Mouse (Mus musculus): ENCODE results near the gene Lin54.

Gene Lin54

DNA sequence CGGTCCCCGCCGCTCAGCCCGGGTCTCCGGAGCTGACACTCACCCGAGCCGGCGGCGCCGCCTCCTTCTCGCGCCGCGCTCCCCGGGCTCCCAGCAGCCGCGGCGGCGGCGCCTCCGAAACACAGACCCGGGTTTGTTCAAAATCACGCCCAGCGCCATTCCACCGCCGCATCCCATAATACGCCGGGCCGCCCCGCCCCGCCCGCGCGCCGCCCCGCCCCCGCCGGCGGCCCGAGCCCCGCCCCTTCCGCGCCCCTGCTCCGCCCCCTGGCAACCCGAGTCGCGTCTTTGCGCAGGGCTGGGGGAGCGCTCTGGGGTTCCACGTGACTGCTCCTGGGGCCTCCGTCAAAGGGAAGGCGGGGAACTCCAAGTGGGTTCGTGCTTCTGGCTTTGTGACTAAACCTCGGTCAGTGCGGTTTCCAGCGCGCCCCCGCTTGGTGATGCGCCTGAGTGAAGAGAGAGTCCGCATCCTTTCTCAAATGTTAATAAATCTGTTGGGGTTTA lies at the start of gene Lin54:
TSS of gene Lin54 (minus strand) at position 182 of the 504 bp plus-strand sequence.
- peak; percentile 96 for DNase-seq (ENCODE audit: low read depth, low spot score)

DNA sequence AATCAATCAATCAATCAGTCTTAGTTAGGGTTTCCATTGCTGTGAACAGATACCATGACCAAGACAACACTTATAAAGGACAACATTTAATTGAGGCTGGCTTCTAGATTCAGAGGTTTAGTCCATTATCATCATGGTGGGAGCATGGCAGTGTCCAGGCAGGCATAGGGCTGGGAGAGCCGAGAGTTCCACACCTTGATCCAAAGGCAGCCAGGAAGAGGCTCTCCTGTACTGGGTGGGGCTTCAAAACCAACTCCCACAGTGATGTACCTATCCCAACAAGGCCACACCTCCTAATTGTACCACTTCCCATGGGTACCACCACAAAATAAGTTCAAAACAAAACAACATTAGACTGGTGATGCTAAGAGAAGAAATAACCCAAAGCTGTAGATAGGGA lies 49.7 kb upstream of the Lin54 start:
- no peak for DNase-seq (ENCODE audit: low read depth, low spot score)

DNA sequence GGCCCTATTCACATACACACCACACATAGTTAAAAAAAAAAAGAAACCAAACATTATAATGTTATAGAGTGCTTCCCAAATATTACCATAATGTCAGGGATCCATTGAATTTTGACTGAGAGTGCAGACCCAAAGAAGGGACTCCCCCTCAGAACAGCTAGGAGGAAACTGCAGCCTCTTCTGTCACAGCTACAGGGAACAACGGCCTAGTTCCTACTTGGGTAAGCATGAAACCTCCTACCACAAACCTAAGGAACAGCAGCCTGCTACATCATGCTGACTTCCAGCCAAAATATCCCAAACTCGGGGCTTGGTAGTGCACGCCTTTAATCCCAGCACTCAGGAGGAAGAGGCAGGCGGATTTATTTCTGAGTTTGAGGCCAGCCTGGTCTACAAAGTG lies 48.9 kb upstream of the Lin54 start:
- DNase-seq (ENCODE audit: low read depth, low spot score): no peak

DNA sequence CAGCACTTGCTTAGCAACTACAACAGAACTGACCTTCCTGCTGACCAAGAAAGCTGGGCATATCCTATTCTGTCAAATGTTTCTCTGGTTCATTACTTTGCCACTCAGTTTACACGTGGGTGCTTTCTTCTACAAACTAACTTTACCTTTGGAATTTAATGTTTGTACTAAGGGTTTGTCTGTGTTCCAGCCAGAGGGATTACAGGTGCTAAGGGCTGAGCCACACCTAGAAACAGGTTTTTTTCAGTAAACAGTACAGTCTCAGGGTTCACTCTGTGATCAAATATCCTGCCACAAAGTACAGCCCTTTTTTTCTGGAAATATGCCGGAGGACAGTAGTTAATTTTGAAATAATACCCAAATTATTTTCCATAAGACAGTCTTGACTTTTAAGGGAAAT lies 47.8 kb upstream of the Lin54 start:
- DNase-seq (ENCODE audit: low read depth, low spot score): no peak

DNA sequence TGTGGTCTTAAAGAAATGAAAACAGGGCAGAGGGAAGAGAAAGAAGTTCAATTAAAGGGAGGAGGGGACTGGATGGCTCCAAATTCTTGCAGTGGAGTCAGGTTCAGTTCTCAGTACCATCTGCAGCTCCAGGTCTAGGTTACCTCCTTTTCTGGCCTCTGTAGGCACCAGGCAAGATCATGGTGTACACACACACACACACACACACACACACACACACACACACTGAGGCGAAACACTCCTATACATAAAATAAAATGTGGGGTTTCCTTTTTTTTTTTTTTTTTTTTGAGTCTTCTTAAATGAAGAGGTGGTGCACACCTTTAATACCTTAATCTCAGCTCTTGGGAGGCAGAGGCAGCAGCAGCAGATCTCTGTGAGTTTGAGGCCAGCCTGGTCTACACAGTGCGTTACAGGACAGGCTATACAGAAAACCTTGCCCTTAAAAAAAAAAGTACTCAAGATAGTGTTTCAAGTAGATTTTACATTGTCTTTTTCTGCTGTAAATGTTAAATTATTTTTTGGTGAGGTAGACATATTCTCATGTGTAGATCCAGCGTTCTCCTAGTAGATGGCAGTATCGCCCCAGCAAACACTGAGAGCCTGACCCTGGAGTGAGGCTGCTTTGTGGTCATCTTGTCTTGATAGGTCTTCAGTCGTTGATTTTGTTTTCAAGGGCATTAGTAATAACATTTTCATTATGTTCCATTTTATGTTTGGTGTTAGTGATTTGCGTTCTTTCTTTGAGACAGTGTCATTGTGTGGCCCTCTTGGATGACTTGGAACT lies 46.0 kb upstream of the Lin54 start:
- no peak for DNase-seq (ENCODE audit: low read depth, low spot score)

DNA sequence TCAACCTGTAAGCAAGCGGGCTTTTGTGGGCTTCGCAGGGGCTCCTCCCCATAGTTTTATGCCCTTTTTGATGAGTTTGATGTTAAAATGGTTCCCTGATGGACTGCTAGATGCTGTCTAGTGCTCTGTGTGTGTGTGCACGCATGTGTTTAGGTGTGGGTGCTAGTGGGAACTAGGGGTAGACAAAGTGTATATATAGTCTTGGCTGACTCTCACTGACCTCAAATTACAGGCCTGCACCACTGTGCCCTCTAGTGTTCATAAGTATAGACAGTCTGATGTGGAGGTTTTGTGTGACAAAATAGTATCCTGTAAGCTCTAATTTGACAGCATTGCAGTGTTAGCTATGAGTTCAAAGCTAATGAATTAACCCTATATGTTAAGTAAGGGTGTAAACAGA lies 36.2 kb upstream of the Lin54 start:
- DNase-seq (ENCODE audit: low read depth, low spot score): peak; percentile 62

DNA sequence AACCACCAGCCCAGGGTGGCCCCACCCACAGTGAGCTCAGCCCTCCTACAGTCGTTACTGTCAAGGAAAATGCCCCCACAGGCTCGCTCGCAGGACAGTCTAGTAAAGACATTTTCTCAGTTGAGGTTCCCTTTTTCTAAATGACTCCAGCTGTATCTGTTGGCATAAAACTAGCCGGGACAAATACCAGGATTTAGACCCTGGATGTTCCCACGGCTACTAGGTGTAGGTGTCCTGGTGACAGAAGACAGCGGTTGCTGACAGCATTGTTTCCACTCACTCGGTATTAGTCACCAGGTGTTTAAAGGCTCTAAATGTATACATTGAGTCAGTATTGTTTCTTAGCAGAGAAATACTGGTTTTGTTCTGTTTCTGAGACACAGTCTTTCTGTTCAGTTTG lies 35.4 kb upstream of the Lin54 start:
- peak; percentile 52 for DNase-seq (ENCODE audit: low read depth, low spot score)

DNA sequence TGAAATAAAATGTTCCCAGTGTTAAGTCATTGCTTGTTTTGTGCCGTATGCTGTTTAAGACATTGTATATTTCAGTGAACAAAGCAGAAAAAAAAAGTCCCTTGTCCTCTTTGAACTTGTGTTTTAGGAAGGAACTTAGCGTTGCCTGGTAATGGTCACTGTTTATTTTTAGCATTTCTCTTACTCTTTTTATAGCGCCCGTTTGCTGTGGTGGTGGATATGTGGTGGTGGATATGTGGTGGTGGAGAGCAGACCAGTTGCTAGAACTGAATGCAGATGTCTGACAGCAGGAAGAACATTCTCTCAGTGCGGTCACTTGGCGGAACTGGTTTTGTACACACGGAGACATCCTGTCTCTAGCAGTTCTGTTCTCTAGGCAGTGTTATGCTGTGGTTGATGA lies 25.7 kb upstream of the Lin54 start:
- DNase-seq (ENCODE audit: low read depth, low spot score): peak; percentile 84

DNA sequence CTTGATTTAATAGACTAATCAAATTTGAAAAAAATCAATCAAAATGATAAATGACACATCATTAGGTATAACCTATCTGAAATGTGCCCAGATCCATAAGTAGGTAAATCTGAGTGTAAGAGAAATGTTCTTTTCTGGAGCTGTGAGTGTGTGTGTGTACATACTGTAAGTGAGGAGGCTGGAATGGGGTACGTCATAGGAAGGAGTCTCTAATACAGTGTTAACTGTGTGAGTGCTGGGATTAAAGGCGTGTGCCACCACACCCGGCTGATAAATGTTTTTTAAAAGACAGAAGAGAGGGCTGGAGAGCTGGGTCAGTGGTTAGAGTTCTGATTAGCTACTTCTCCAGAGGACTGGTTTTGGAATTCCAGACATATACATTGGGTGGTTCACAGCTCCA lies 25.2 kb upstream of the Lin54 start:
- DNase-seq (ENCODE audit: low read depth, low spot score): no peak

DNA sequence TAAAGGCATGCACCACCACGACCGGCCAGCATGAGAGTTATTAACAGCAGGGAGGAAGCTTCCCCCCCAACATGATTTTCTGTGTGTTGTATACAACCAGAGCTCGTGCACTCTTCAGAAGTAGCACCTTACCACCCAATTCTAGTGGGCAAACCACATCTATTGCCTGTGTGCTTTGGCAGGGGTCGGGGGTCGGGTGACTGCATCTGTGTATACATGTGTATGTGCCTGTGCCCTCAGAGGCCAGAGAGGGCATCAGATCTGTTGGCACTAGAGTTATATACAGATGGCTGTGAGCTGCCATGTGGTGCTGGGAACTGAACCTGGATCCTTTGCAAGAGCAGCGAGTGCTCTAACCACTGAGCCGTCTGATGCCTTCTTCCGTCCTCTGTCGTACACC lies 24.5 kb upstream of the Lin54 start:
- no peak for DNase-seq (ENCODE audit: low read depth, low spot score)

DNA sequence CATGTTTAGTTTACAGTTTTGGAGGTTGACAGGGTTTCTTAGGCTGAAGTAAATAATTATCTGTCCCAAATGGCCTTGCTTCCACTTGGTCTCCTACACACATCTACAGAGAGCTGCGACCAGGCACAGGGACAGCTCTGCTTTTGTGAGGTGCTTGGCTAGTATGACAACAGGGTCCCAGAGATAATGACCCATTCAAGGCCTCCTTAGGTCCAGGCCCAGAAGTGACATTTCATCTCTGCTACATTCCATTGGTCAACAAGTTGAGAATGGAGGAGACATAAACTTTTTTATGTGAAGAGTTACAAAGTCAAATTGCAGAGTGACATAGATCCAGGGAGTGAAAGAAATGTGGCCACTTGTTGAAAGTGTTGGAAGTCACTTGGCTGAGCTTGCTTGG lies 22.9 kb upstream of the Lin54 start:
- no peak for DNase-seq (ENCODE audit: low read depth, low spot score)

DNA sequence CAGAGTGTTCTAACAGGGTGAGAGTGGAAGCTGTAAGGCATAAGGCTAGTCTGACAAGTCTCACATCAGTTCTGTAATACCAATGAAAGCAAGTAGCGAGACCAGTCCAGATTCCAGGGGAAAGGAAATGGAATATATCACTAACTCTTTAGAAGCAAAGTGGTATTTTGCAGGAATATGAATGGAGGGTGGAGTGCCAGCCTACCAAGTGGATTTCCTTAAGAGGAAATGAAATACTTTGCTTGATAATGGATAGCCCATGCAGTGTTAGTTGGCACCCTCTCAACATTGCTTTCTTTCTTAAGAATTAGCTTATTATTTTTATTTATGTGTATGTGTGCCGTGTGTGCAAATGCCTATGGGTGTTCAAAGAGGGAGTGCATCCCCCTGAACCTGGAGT lies 19.8 kb upstream of the Lin54 start:
- no peak for DNase-seq (ENCODE audit: low read depth, low spot score)

DNA sequence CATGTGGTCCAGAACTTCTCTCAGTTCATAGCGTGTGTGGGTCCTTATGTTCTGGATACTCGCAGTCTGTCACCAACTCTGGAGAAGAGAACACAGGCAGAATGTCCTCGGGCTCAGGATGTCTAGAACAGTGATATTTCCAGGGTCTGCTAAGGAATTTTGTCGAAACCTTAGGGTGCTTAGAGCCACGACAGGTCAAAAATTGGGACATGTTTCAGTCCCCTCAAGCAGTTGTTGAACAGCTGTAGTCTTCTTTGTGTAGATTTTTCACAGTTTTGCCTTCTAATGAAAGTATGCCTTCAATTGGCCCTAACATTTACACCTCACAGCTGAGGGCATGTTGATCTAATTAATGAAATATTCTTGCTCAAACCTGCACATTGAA lies 18.6 kb upstream of the Lin54 start:
- DNase-seq (ENCODE audit: low read depth, low spot score): no peak

DNA sequence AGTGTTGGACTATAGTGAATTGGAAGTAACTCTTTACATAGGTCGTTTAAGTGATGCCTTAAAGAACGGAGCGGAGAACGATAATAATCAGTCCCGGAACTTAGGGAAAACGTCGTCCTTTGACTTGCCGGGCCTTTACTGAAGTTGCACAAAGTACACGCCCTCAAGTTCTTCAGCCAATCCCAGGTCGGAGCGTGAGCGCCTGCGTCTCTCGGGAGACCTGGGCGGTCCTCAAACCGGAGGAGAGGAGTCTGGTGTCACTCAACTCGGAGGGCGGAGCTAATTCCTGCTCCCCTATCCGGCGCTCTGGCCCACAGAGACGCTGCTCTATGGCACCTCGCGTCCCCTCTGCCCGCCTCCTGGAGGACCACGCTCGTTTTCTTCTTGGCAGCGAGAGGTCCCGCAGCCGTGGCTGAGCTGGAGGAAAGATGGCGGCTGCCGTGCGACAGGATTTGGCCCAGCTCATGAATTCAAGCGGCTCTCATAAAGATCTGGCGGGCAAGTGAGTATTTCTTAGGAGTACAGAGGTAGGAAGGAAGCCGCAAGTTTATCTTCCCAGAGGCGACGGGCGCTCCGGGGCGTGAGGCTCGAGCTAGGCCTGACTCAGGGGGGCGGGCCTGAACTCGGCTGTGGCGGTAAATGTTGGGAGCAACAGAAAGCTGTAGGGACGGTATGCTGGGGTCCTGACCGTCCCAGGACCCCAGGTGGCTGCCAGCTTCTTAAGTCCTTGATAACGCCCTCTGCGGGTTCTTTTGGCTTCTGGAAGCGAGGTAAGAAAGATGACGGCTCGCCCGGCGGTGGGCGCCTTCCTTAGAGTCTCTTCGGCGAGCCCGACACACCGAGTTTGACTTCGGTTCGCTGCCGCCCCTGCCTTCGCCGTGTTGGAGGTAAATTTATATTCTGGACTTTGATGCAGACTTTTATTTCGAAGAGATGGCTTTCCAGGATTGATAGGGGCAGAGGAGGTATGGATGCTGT lies 17.9 kb upstream of the Lin54 start, which contains the start of gene Cops4:
TSS of gene Cops4 (plus strand) at position 261 of the 978 bp plus-strand sequence.
- DNase-seq (ENCODE audit: low read depth, low spot score): peak; percentile 99

DNA sequence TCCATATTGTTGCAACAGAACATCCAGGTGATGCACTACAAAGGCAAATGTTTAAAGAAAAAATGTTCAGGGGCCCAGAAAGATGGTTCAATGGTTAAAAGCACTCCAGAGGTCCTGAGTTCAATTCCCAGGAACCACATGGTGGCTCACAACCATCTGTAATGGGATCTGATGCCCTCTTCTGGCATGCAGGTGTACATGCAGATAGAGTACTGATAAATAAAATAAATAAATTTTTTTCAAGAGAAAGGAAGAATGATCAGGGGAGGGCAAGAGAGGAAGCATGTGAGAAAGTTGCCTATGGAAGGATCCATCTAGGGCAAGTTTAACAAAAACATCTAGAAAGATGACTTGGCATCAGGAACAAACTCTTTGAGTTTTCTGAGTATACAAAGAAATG lies 12.1 kb upstream of the Lin54 start:
- DNase-seq (ENCODE audit: low read depth, low spot score): no peak

DNA sequence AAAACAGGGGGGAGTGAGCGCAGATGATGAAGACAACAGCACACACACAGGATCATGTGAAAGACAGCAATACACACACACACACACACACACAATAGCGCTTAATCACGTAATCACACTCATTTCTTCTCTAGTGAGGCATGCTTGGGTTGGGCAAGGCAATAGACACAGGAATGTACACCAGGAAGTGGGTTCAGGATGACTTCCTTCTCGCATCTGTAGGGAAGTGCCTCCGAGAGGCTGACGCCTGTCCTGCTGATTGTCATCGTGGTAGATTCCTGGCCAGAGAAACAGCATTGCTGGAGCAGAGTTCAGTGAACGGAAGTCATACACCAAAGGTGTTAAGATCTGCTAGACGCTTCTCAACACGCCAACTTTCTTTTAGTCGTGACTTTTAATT lies 8.8 kb upstream of the Lin54 start:
- peak; percentile 45 for DNase-seq (ENCODE audit: low read depth, low spot score)

DNA sequence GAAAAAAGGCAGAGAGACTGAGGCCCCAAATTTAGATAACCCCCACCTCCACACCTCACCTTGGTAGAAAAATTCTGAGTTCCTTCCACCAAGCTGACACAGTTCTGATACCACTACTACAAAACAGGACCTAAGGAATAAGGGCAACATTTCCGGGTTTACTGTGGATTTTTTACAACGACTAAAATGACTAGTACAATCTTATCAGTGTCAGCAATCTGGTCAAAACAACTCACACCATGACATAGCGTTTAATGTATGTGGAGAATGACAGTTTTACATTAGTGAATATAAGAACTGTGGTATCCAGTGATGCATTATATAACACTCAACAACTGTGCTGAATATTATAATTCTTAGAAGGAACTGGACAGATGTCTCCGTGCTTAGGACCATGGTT lies 828 bp upstream of the Lin54 start:
- DNase-seq (ENCODE audit: low read depth, low spot score): peak; percentile 62

DNA sequence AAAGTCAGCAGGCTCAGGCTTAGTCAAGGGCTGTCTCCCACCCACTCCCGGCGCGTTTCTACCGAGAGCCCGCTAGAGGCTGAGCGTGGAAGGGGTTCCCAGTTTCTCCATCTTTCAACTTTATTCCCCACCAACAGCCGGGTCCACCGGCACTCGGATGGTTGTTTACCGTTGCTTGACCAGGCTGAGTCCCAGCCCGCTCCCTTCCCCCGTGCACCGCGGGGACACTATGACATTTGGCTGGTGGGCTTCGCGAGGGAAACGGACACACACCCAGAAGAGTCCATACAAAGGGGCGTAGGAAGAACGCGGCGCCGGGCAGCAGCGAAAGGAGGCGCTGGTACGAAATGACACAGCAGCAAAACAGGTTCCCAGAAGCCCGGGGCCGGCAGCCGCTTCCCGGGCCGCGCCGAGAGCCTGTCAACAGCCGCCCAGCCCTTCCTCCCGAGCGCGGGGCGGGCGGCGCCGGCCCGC lies 571 bp downstream of the Lin54 start:
- peak; percentile 70 for DNase-seq (ENCODE audit: low read depth, low spot score)

DNA sequence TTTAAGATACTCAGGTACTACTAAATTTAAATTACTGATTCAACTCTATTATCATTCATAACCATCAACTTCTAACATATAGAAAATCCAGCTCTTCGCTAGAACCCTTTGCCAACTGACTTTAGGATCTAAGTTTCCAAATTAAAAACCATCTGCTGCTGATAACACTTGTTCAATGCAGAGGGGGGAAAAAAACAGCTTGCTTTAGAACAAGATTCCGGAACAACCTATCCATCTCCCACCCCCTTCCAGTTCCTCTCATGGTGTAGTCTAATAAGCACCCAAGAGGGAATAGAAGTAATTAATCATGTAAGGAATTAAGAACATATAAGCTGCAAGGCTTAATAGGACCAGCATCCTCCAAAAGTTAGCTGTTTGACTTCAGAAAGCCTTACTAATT lies 1.2 kb downstream of the Lin54 start:
- no peak for DNase-seq (ENCODE audit: low read depth, low spot score)

DNA sequence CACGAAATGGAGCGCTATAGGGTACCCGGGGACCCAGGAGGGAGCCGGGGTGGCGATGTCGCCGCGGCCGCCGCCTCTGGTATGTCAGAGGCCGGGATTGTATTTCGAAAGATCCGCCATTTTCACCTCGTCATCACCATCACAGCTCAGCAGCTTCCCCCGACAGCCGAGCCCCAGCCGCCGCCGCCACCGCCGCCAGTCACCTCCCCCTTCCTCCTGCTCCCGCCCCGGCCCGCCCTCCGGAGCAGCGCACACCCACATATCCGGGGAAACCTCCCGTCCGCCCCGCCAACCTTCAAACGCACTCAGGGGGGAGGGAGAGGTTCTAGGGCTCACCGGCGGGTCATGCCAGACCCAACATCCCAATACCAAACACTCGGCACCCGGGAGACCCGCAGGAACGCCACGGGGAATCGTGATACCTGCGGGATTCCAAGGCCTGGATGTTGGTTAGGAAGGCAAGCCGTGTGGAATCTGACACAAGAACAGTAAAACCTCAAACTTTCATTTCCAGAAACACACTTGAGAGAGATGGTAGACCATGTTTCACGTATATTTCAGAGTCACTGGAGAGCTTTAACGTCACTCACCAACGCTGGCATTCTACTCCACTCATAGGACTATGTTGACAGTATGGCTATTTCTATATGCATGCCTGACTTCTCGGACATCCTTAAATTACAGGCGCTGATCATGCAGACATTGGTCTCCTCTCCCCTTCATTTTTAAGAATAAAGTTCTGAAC lies 1.8 kb downstream of the Lin54 start:
- DNase-seq (ENCODE audit: low read depth, low spot score): peak; percentile 93

DNA sequence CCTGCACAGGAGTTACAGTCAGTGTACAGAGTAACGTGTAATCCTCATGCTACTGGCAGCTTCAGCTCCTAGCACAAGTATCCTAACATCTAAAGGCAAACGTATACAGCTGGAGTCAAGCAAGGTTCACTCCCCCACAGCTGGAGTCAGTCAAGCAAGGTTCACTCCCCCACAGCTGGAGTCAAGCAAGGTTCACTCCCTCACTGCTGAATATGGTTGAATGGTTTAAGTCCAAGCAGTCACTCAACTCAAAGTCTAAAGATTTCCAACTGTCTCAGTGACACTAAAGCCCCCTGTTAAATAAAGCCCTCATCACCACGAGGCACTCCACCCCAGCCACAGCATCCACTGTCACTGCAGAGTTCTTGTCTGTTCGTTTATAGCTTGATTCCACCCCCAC lies 8.7 kb downstream of the Lin54 start:
- DNase-seq (ENCODE audit: low read depth, low spot score): no peak

DNA sequence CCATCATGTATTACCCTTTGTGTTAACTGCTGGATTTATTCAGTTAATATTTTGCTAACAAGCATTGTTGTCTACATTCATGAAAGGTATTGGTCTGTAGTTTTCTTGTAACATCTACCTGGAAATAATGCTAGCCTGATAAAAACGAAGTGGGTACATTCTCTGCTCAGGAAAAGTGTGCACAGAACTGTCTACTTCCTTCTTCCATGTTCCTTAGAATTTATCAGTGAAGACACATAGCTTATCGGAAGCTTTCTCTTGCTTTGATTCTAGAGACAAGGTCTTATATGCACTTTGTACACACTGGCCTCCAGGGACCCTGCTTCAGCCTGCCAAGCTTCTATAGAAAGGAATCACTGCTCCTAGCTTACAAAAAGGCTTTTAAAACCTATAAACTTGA lies 11.1 kb downstream of the Lin54 start:
- DNase-seq (ENCODE audit: low read depth, low spot score): no peak
